Mouse (Mus musculus) retina, adult 2 months (tissue): ENCODE measurements around the gene Ctcfl.

Source experiments
- DNase-seq: peaks from one replicate; pipeline ENCODE4 v3.0.0-alpha.2; 2012; ENCODE audit warnings: low read depth, low spot score

Gene Ctcfl

GRCm38 (mm10) chr2:173083712-173084475, 35.4 kb downstream of the Ctcfl start:
- DNase-seq: no peak

GRCm38 (mm10) chr2:173083106-173083505, 36.2 kb downstream of the Ctcfl start:
- DNase-seq: no peak

- DNase-seq: no peak
Measured at GRCm38 (mm10) chr2:173082706-173083105, 36.6 kb downstream of the Ctcfl start.

GRCm38 (mm10) chr2:173080785-173081241, 38.5 kb downstream of the Ctcfl start:
- peak; percentile 36 for DNase-seq

GRCm38 (mm10) chr2:173079766-173080549, 39.4 kb downstream of the Ctcfl start:
- no peak for DNase-seq

GRCm38 (mm10) chr2:173076921-173077320, 42.4 kb downstream of the Ctcfl start:
- DNase-seq: no peak

- DNase-seq: no peak
Measured at GRCm38 (mm10) chr2:173073666-173074065, 45.7 kb downstream of the Ctcfl start.

GRCm38 (mm10) chr2:173072948-173073347, 46.4 kb downstream of the Ctcfl start:
- no peak for DNase-seq

- no peak for DNase-seq
Measured at GRCm38 (mm10) chr2:173064864-173065263, 54.5 kb downstream of the Ctcfl start.

GRCm38 (mm10) chr2:173063219-173063618, 56.1 kb downstream of the Ctcfl start:
- DNase-seq: no peak

- DNase-seq: no peak
Measured at GRCm38 (mm10) chr2:173061443-173062351, 57.6 kb downstream of the Ctcfl start.

GRCm38 (mm10) chr2:173060450-173060849, 58.9 kb downstream of the Ctcfl start:
- DNase-seq: no peak

- DNase-seq: no peak
Measured at GRCm38 (mm10) chr2:173058263-173058662, 61.1 kb downstream of the Ctcfl start.

GRCm38 (mm10) chr2:173057623-173058022, 61.7 kb downstream of the Ctcfl start:
- no peak for DNase-seq

- DNase-seq: no peak
Measured at GRCm38 (mm10) chr2:173056882-173057315, 62.4 kb downstream of the Ctcfl start.

- no peak for DNase-seq
Measured at GRCm38 (mm10) chr2:173056303-173056881, 62.9 kb downstream of the Ctcfl start.

GRCm38 (mm10) chr2:173053846-173054245, 65.5 kb downstream of the Ctcfl start:
- DNase-seq: no peak

GRCm38 (mm10) chr2:173052881-173053280, 66.4 kb downstream of the Ctcfl start:
- no peak for DNase-seq

GRCm38 (mm10) chr2:173050604-173051382, 68.5 kb downstream of the Ctcfl start:
- DNase-seq: no peak

- no peak for DNase-seq
Measured at GRCm38 (mm10) chr2:173049817-173050216, 69.5 kb downstream of the Ctcfl start.
